Mouse (Mus musculus) limb, embryonic 13.5 days (tissue): ENCODE measurements around the gene Hao2. TPM values are rescaled to one million over a fixed set of nuclear protein-coding genes. Genes with fewer than 3 reads are reported as not detected.
A peak's percentile ranks its signal among the peaks of the same experiment; 100 is the strongest.

Source experiments
- ATAC-seq: fragments of 200-750 bp; cut with Nextera tagmentation; 2 replicates; pipeline ENCODE4 v1.8.0; 2017; ENCODE audit warnings: low read depth, moderate number of reproducible peaks, moderate TSS enrichment; ENCODE audit not compliant: low FRiP score
- H3K27ac ChIP-seq: fragments of 300-500 bp; sonication (generic); 2 replicates; pipeline ENCODE4 v1.5.1; 2015; ENCODE audit warnings: inconsistent platforms, mild to moderate bottlenecking, moderate library complexity
- H3K27me3 ChIP-seq: fragments of 300-500 bp; sonication (generic); 2 replicates; pipeline ENCODE4 v1.6.1; 2015; ENCODE audit warnings: mild to moderate bottlenecking, inconsistent platforms
- H3K36me3 ChIP-seq: fragments of 300-500 bp; sonication (generic); 2 replicates; pipeline ENCODE4 v1.6.1; 2015; ENCODE audit warnings: inconsistent platforms, mild to moderate bottlenecking, moderate library complexity
- H3K4me1 ChIP-seq: fragments of 300-500 bp; sonication (generic); 2 replicates; pipeline ENCODE4 v1.6.1; 2015; ENCODE audit warnings: inconsistent platforms
- H3K4me2 ChIP-seq: fragments of 300-500 bp; sonication (generic); replicated peaks from 2 replicates; pipeline ENCODE4 v1.6.1; 2015; ENCODE audit warnings: inconsistent platforms, mild to moderate bottlenecking, moderate library complexity
- H3K4me3 ChIP-seq: fragments of 300-500 bp; sonication (generic); 2 replicates; pipeline ENCODE4 v1.5.1; 2015; ENCODE audit warnings: moderate library complexity, mild to moderate bottlenecking, inconsistent platforms
- H3K9ac ChIP-seq: fragments of 300-500 bp; sonication (generic); 2 replicates; pipeline ENCODE4 v1.6.1; 2015; ENCODE audit warnings: mild to moderate bottlenecking, inconsistent platforms
- H3K9me3 ChIP-seq: fragments of 300-500 bp; sonication (generic); 2 replicates; pipeline ENCODE4 v1.6.1; 2016; ENCODE audit warnings: inconsistent platforms
- WGBS: fragments of 180-500 bp; shearing (Covaris S2); methylation state at CpG from one replicate; pipeline ENCODE4 v1.1.7; 2015; 5-methylcytosine and 5-hydroxymethylcytosine counted together
- polyA plus RNA-seq: library from polyadenylated mRNA; unstranded; fragments of >200 nt; fragmentation: Nextera tagmentation; extraction: Ambion mirVana; gene quantifications from 2 replicates; pipeline ENCODE4 v1.2.1, GENCODE M21; 2015

Hao2 gene
- polyA plus RNA-seq, 1 experiment from 2014 or later: 0.06 TPM

- Histone ChIP-seq H3K27me3 (no peaks in the 10 kb centered on the region), H3K4me3 (no peak overlapping the region), H3K4me1 (no peaks in the 10 kb centered on the region), H3K36me3 (no peaks in the 10 kb centered on the region), H3K4me2 (no peak overlapping the region), H3K9me3 (no peaks in the 10 kb centered on the region), H3K27ac (no peak overlapping the region), H3K9ac (no peak overlapping the region)
- 4% methylated on average over 4 of the region's 4 CpGs for WGBS
- no peak for ATAC-seq
Measured at GRCm38 (mm10) chr3:98915659-98916058, 22.6 kb upstream of the Hao2 start.

- WGBS: 77% methylated on average over 6 of the region's 6 CpGs
- Histone ChIP-seq H3K27me3 (no peaks in the 10 kb centered on the region), H3K27ac (no peak overlapping the region), H3K4me3 (no peak overlapping the region), H3K4me2 (no peak overlapping the region), H3K36me3 (no peaks in the 10 kb centered on the region), H3K9me3 (no peaks in the 10 kb centered on the region), H3K9ac (no peak overlapping the region), H3K4me1 (no peaks in the 10 kb centered on the region)
- ATAC-seq: no peak
Measured at GRCm38 (mm10) chr3:98913591-98913990, 20.6 kb upstream of the Hao2 start.

- Histone ChIP-seq H3K9ac (no peak overlapping the region), H3K36me3 (no peaks in the 10 kb centered on the region), H3K4me3 (no peak overlapping the region), H3K27me3 (no peaks in the 10 kb centered on the region), H3K4me1 (no peaks in the 10 kb centered on the region), H3K9me3 (no peaks in the 10 kb centered on the region), H3K4me2 (no peak overlapping the region), H3K27ac (no peak overlapping the region)
- WGBS: 92% methylated on average over 2 of the region's 2 CpGs
- ATAC-seq: no peak
Measured at GRCm38 (mm10) chr3:98897606-98898005, 4.6 kb upstream of the Hao2 start.

- 37% methylated on average over 10 of the region's 10 CpGs for WGBS
- peak; percentile 57; the same call in 1 of the 2 replicates for ATAC-seq
- H3K4me1 ChIP-seq: no peaks in the 10 kb centered on the region
- H3K4me2 ChIP-seq: peak overlapping the region; percentile 45
- H3K4me3 ChIP-seq: 0 out of 2 replicates have a peak overlapping the region, but pooled peaks have one; percentile 16
- no peak overlapping the region for H3K9ac ChIP-seq
- H3K27ac ChIP-seq: no peak overlapping the region
- H3K27me3 ChIP-seq: no peaks in the 10 kb centered on the region
- no peaks in the 10 kb centered on the region for H3K9me3 ChIP-seq
- H3K36me3 ChIP-seq: no peaks in the 10 kb centered on the region
Measured at GRCm38 (mm10) chr3:98895071-98895601, 2.1 kb upstream of the Hao2 start.

- H3K9ac ChIP-seq: no peak overlapping the region
- WGBS: 88% methylated on average over 4 of the region's 4 CpGs
- no peak overlapping the region for H3K4me2 ChIP-seq
- H3K27ac ChIP-seq: no peak overlapping the region
- H3K4me3 ChIP-seq: no peak overlapping the region
- H3K27me3 ChIP-seq: no peaks in the 10 kb centered on the region
- no peaks in the 10 kb centered on the region for H3K9me3 ChIP-seq
- no peaks in the 10 kb centered on the region for H3K4me1 ChIP-seq
- no peak for ATAC-seq
- H3K36me3 ChIP-seq: no peaks in the 10 kb centered on the region
Measured at GRCm38 (mm10) chr3:98890430-98890829, 2.6 kb downstream of the Hao2 start.

GRCm38 (mm10) chr3:98888206-98888605, 4.8 kb downstream of the Hao2 start:
- H3K27me3 ChIP-seq: no peaks in the 10 kb centered on the region
- no peaks in the 10 kb centered on the region for H3K36me3 ChIP-seq
- WGBS: 74% methylated on average over 2 of the region's 2 CpGs
- no peak overlapping the region for H3K27ac ChIP-seq
- no peak for ATAC-seq
- H3K9ac ChIP-seq: no peak overlapping the region
- H3K4me1 ChIP-seq: no peaks in the 10 kb centered on the region
- H3K4me2 ChIP-seq: no peak overlapping the region
- no peaks in the 10 kb centered on the region for H3K9me3 ChIP-seq
- H3K4me3 ChIP-seq: no peak overlapping the region

- Histone ChIP-seq H3K9me3 (no peaks in the 10 kb centered on the region), H3K36me3 (no peaks in the 10 kb centered on the region), H3K4me2 (no peak overlapping the region), H3K4me1 (no peaks in the 10 kb centered on the region), H3K9ac (no peak overlapping the region), H3K27me3 (no peaks in the 10 kb centered on the region), H3K4me3 (no peak overlapping the region), H3K27ac (no peak overlapping the region)
- ATAC-seq: no peak
- WGBS: 83% methylated on average over 2 of the region's 2 CpGs
Measured at GRCm38 (mm10) chr3:98880831-98881230, 12.2 kb downstream of the Hao2 start.

GRCm38 (mm10) chr3:98880216-98880615, 12.8 kb downstream of the Hao2 start:
- Histone ChIP-seq H3K9me3 (no peaks in the 10 kb centered on the region), H3K27me3 (no peaks in the 10 kb centered on the region), H3K4me2 (no peak overlapping the region), H3K36me3 (no peaks in the 10 kb centered on the region), H3K27ac (no peak overlapping the region), H3K4me3 (no peak overlapping the region), H3K4me1 (no peaks in the 10 kb centered on the region), H3K9ac (no peak overlapping the region)
- 77% methylated on average over 6 of the region's 6 CpGs for WGBS
- ATAC-seq: no peak

GRCm38 (mm10) chr3:98868219-98868618, 24.8 kb downstream of the Hao2 start:
- Histone ChIP-seq H3K9ac (no peak overlapping the region), H3K27me3 (no peaks in the 10 kb centered on the region), H3K36me3 (no peaks in the 10 kb centered on the region), H3K4me2 (no peak overlapping the region), H3K4me1 (no peaks in the 10 kb centered on the region), H3K27ac (no peak overlapping the region), H3K4me3 (no peak overlapping the region), H3K9me3 (no peaks in the 10 kb centered on the region)
- no peak for ATAC-seq
- WGBS: 83% methylated on average over 2 of the region's 2 CpGs

GRCm38 (mm10) chr3:98862800-98863199, 30.2 kb downstream of the Hao2 start:
- 96% methylated on average over 1 of the region's 1 CpGs for WGBS
- Histone ChIP-seq H3K27me3 (no peaks in the 10 kb centered on the region), H3K4me1 (no peaks in the 10 kb centered on the region), H3K36me3 (no peaks in the 10 kb centered on the region), H3K9ac (no peak overlapping the region), H3K4me2 (no peak overlapping the region), H3K4me3 (no peak overlapping the region), H3K27ac (no peak overlapping the region), H3K9me3 (no peaks in the 10 kb centered on the region)
- no peak for ATAC-seq

- WGBS: 92% methylated on average over 3 of the region's 3 CpGs
- no peaks in the 10 kb centered on the region for H3K36me3 ChIP-seq
- no peak for ATAC-seq
- no peaks in the 10 kb centered on the region for H3K4me1 ChIP-seq
- H3K4me2 ChIP-seq: no peak within 1 kb of the TSS
- H3K9me3 ChIP-seq: no peaks in the 10 kb centered on the region
- H3K4me3 ChIP-seq: no peak within 1 kb of the TSS
- no peak within 1 kb of the TSS for H3K27ac ChIP-seq
- no peaks in the 10 kb centered on the region for H3K27me3 ChIP-seq
- H3K9ac ChIP-seq: no peak within 1 kb of the TSS
Measured at GRCm38 (mm10) chr3:98859576-98859975, 33.5 kb downstream of the Hao2 start, which contains the start of gene Hsd3b1. TSS of gene Hsd3b1 (minus strand) at chr3:98859794.

- Histone ChIP-seq H3K27me3 (no peaks in the 10 kb centered on the region), H3K36me3 (no peaks in the 10 kb centered on the region), H3K9ac (no peak overlapping the region), H3K9me3 (no peaks in the 10 kb centered on the region), H3K4me2 (no peak overlapping the region), H3K27ac (no peak overlapping the region), H3K4me3 (no peak overlapping the region), H3K4me1 (no peaks in the 10 kb centered on the region)
- ATAC-seq: no peak
- WGBS: 91% methylated on average over 2 of the region's 2 CpGs
Measured at GRCm38 (mm10) chr3:98858051-98858450, 35.0 kb downstream of the Hao2 start.

- no peaks in the 10 kb centered on the region for H3K4me1 ChIP-seq
- H3K4me3 ChIP-seq: no peak overlapping the region
- H3K36me3 ChIP-seq: no peaks in the 10 kb centered on the region
- no peak overlapping the region for H3K9ac ChIP-seq
- no peak overlapping the region for H3K4me2 ChIP-seq
- H3K27ac ChIP-seq: no peak overlapping the region
- ATAC-seq: no peak
- WGBS: 72% methylated on average over 1 of the region's 1 CpGs
- H3K9me3 ChIP-seq: no peaks in the 10 kb centered on the region
- H3K27me3 ChIP-seq: no peaks in the 10 kb centered on the region
Measured at GRCm38 (mm10) chr3:98856892-98857291, 36.1 kb downstream of the Hao2 start.
